Mouse (Mus musculus) urinary bladder, postnatal 10 days (tissue): ENCODE data around the gene Gm6337.
"Not testable (repeated sequence)": the region's sequence is repeated elsewhere in the genome, so short reads cannot be mapped to it uniquely, and the experiment has no call there.

ENCODE experiments used
- DNase-seq: peaks from one replicate; pipeline ENCODE4 v3.0.0; 2022; ENCODE audit warnings: low spot score

Gene Gm6337

GRCm38 (mm10) chr14:6058167-6058566, at the start of gene Gm6337:
Gene Gm6337, minus strand, starts transcription at chr14:6058267.
- DNase-seq: not testable (repeated sequence)

- not testable (repeated sequence) for DNase-seq
These were observed 49.4 kb upstream of the Gm6337 start for GRCm38 (mm10) chr14:6107500-6107899.

DNA sequence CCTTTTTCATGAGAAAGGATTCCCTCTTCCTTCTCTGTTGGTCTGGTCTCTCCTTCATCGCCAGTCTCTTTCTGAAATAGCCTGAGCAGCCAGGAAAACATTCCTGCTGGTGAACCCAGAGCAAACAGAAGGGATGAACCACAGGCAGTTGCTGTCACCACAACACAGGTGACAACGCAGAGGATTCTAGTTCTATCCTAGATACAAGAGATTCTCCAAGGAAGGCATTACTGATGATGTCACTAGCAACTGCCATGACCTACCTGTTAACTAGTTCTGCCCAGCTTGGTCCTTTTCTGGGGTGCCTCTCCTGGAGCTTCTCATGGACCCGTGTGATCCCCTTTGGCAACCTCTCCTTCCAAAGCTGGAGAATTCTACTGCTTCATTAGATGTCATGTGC, 35.8 kb upstream of the Gm6337 start, which contains the start of gene Gm8206:
Gene Gm8206 (minus strand): TSS at position 101 of the 400 bp plus-strand sequence.
- not testable (repeated sequence) for DNase-seq
